Mouse (Mus musculus) kidney, postnatal 25 days (tissue): ENCODE measurements at regions not wholly inside any gene's neighbourhood (a gene's known extent, or its start where the extent isn't known, plus 50 kb on each side); places are given as distances from the start of the nearest gene placed in this dataset.
A peak's percentile ranks its signal among the peaks of the same experiment; 100 is the strongest.

ENCODE experiments used
- DNase-seq, 2 experiments: peaks; one replicate each; pipeline ENCODE4 v3.0.0; 2021; ENCODE audit warnings: mixed read lengths in 2 of 2

- DNase-seq: no peak
Observed at GRCm38 (mm10) chr2:48545072-48545471, 268.8 kb upstream of the Acvr2a start.

GRCm38 (mm10) chr2:48545679-48546078 lies 268.2 kb upstream of the Acvr2a start:
- no peak for DNase-seq

GRCm38 (mm10) chr2:48546194-48546593 lies 267.7 kb upstream of the Acvr2a start:
- DNase-seq: no peak

DNA sequence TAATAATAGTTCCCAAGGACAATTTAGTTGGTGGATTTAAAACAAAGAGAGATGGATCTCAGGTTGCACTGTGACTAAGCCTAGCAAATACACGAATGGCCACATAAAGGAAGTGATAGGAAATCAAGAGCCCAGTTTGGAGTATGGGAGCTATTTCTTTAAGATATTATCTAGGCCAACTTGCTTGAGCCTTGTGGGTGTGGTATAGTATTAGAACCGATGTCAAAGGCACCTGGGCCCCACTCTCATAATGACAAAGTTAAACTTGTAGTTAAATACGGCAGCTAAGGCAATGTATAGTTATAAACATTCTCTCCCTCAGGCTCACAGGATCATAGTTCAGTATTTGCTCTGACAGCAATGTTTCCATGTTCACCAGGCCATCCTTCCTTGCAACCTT lies 257.3 kb upstream of the Acvr2a start:
- no peak for DNase-seq

GRCm38 (mm10) chr2:48557123-48557522 lies 256.8 kb upstream of the Acvr2a start:
- DNase-seq: no peak

DNA sequence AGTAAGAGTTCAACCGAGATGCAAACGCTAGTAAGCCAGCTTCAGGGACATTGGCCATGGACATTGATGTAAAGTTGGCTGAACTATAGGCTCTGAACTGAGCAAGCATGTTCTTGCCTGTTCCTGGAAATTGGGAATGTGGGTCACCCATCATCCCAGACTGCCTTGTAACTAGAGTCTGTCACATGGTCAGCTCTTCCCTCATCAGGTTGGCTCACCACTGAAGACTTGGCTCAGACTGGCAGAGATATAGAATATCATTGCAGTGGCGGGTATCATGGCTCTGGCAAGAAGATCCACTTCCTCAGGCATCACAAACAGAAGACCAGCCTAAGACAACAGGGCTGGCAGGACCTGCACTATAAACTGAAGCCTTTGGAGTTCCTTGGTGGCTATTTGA lies 255.3 kb upstream of the Acvr2a start:
- DNase-seq: no peak

DNA sequence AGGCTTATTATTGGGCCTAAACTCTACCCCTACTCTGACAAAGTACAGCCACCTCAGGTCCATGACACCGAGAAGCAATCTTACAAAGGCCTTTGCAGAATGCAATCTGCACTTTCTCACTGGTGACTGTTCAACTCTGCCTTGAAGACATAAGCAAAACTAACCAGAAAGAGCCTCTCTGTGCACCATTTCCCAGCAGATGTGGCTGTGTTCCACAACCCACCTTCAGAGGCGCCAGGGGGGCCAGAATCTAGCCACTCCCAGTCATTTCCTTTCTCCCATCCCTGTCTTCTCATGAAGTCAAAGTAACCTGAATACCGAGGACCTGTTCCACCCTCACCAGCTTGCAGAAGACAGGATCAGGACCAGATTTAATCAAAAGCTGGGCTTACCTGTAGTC lies 250.3 kb upstream of the Acvr2a start:
- DNase-seq: no peak

DNA sequence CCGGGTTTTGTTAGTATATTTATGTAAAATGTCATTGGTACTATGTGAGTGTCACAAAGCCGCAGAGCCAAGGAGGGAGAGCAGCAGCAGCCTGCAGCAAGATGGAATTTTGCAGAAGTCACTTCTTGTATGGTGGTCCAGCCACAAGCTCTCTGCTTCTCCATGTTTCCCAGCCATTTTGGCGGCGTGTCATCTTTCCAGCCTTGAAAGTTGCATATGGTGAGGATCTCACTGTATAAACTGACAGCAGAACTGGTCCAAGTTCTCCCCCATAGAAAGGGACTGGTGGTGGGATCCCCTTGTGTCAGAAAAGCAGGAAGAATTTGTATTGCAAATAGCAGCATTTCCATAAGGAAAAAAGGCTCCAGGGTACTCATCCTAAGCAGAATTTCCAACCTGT lies 249.7 kb upstream of the Acvr2a start:
- no peak for DNase-seq

DNA sequence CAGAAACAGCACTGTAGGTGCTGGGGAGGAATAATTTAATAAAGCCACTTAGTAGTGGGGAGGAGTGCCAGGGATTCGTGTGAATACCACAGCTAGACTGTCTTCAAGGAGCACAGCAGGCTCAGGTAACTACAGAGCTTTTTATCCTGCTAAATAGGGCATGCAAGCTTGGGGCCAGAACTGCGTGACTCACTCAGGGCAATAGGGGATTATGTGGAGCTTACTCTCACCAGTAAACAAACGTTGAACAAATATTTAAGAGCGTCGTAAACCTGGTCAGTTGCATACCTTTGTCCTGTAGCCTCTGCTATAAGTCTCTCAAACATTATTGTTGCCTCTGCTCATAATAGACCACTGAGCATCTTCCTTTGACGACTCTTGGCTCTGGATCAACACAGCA lies 246.0 kb upstream of the Acvr2a start:
- no peak for DNase-seq

GRCm38 (mm10) chr2:48586162-48586830 lies 227.6 kb upstream of the Acvr2a start:
- no peak for DNase-seq

DNA sequence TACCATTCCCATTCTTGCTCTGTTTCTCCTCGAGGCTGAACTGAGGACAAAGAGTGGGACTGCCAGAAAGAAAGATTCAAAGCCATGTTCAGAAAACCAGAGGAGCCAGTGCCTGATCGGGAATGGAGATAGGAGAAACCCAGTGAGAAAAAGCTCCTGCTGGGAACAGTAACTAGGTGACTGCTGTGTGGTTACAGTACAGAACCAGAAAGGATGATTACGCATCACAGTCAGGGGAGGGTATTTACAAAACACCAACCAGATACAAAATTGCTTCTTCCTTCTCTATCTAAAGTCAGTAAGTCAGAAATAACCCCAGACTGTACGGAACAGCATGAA lies 227.1 kb upstream of the Acvr2a start:
- DNase-seq: no peak

DNA sequence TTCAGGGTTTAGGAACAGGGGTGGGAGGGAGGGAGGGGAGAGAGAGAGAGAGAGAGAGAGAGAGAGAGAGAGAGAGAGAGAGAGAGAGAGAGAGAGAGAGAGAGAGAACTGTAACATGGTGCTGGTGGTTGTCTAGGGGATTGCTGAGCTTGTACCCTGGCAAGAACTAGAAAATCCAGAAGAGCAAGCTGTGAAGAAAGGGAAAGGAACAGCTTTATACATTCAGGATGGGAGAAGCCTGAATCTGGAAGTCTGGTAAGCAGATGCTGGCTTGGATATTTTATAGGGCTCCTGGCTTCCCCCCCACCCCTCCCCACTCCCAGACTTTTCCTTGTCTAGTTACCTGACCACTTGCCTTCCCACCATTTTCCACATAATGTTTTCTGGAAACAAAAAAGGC lies 224.2 kb upstream of the Acvr2a start:
- no peak for DNase-seq

GRCm38 (mm10) chr2:48597793-48598583 lies 215.9 kb upstream of the Acvr2a start:
- DNase-seq: no peak

- DNase-seq: no peak
Observed at GRCm38 (mm10) chr2:48599367-48599766, 214.5 kb upstream of the Acvr2a start.

GRCm38 (mm10) chr2:48601855-48602254 lies 212.1 kb upstream of the Acvr2a start:
- no peak for DNase-seq

GRCm38 (mm10) chr2:48609466-48609865 lies 204.4 kb upstream of the Acvr2a start:
- no peak for DNase-seq

GRCm38 (mm10) chr2:48612251-48612650 lies 201.7 kb upstream of the Acvr2a start:
- DNase-seq: no peak

- no peak for DNase-seq
Observed at GRCm38 (mm10) chr2:48617141-48617699, 196.7 kb upstream of the Acvr2a start.

DNA sequence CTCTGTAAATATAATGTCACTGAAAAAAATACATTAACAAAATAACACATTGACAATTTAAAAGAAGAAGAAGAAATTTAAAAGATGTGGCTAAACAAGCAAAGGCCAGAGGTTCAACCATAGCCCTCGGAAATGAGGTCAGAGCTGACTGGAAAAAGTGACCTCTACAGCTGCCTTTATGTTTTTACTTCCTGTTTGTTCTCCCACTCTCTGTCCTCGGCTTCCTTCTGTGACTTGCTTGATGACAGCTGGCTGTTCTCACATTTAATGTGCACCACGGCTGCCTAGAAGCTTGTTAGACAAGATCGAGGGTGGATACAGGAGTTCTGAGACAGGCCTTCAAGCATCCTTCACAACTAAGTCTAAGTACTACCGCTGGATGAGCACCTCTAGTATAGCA lies 194.9 kb upstream of the Acvr2a start:
- DNase-seq: peak; percentile 45 to 66

DNA sequence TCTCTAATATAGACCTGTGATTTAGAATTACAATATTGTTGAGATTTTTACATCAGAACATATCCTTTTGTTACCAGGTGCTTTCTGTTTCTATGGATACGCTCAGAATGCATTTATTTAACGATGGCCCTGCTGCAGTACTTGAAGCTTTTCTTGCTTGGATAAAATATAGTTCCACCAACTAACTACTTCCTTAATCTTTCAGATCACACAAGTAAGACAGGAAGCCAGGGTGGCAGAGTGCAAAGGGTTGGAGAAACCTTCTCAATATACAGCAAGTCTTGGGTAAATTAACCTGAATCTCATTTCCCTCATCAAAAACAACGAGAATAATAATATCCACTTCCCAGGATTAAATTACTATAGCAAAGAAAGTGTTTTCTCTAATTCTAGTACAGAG lies 193.1 kb upstream of the Acvr2a start:
- no peak for DNase-seq

DNA sequence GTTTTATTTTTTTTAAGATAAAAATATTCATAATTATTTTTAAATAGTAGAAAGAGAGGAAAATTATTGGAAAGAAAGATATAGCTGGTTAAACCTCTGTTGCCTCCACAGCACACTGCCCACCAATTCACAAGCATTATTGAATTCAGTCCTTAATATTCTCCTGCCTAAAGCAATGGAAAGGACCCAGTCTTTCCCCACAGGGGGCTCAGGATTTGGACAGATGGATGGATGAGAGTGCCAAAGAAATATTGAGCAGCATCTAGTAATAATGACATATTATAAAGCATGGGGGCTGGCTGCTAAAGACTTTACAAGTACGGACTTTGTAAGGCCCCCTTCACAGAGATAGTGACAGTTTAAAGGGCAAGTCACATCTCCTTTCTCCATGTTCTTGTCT lies 191.6 kb upstream of the Acvr2a start:
- DNase-seq: no peak

GRCm38 (mm10) chr2:48624040-48624439 lies 189.9 kb upstream of the Acvr2a start:
- DNase-seq: peak; percentile 61 to 69

- DNase-seq: no peak
Observed at GRCm38 (mm10) chr2:48624461-48624860, 189.4 kb upstream of the Acvr2a start.

GRCm38 (mm10) chr2:48627011-48627410 lies 186.9 kb upstream of the Acvr2a start:
- DNase-seq: no peak
